ENCODE assay signal across 18 mouse cellular contexts in the genomic region with DNA sequence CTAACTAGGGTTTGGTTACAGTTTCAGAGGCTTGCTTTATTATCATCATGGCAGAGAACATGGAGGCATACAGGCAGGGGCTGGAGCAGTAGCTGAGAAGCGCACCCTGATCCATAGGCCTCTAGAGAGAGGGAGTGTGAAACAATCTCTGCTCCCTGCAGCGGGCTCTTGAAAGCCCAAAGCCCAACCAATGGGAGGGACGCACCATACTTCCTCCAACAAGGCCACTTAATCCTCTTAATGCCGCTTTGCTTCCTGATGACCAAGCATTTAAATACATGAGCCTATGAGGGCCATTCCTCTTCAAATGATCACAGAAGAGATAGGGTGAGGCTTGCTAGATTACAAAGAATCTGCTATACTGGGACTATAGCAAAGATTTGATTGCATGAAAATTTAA.
"Had no signal": no experiment of that assay in that cellular context is flagged by ENCODE, and none has a peak within 500 bp of the region (broad histone marks: within the 10 kb centered on the region; RNA-seq: fewer than 3 reads in every experiment).

No protein-coding gene starts in this region.

- H3K36me3 ChIP-seq: neural tube, embryonic 13.5 days; neural tube, embryonic 15.5 days had no signal

- H3K4me2 ChIP-seq: lung, embryonic 14.5 days; midbrain, embryonic 11.5 days; neural tube, embryonic 13.5 days; neural tube, embryonic 15.5 days had no signal

- H3K9me3 ChIP-seq: neural tube, embryonic 13.5 days; neural tube, embryonic 15.5 days had no signal

- H3K27me3 ChIP-seq: neural tube, embryonic 13.5 days; neural tube, embryonic 15.5 days had no signal

- H3K4me3 ChIP-seq: myocyte; neural tube, embryonic 13.5 days; neural tube, embryonic 15.5 days had no signal

- DNase-seq: lung, adult 18-20 months; lung, embryonic 14.5 days; lung, postnatal 14 days; lung, postnatal 4 days; midbrain, embryonic 14.5 days; right cerebral cortex, adult 18-20 months; right cerebral cortex, postnatal 25 days; right cerebral cortex, postnatal 4 days; spleen, adult 18-20 months; thymus, adult 18-20 months; thymus, postnatal 14 days; thymus, postnatal 36 days had no signal

- H3K27ac ChIP-seq: liver, embryonic 14.5 days; neural tube, embryonic 13.5 days; neural tube, embryonic 15.5 days had no signal

- H3K9ac ChIP-seq: liver, embryonic 14.5 days; lung, embryonic 14.5 days; neural tube, embryonic 13.5 days; neural tube, embryonic 15.5 days had no signal

- ATAC-seq: midbrain, embryonic 16.5 days had no signal

- H3K4me1 ChIP-seq: neural tube, embryonic 13.5 days; neural tube, embryonic 15.5 days had no signal
